Mouse (Mus musculus) MEL (cell line): ENCODE measurements at regions not wholly inside any gene's neighbourhood (a gene's known extent, or its start where the extent isn't known, plus 50 kb on each side); places are given as distances from the start of the nearest gene placed in this dataset.

Experiments
- CHD2 ChIP-seq: IDR thresholded peaks from 2 replicates; pipeline ENCODE4 v1.6.1; 2011; ENCODE audit warnings: low read length, improper control_type of control experiment
- CTCF ChIP-seq, 3 experiments: IDR thresholded peaks in 2 of 3; conservative IDR thresholded peaks in 1 of 3; 2 replicates each; pipeline ENCODE4 v1.5.1; 2011 to 2012; ENCODE audit warnings: low read length in 3 of 3, low read depth in 2 of 3, mild to moderate bottlenecking in 2 of 3, improper control_type of control experiment in 1 of 3, inconsistent platforms in 1 of 3, mixed read lengths in 1 of 3, moderate library complexity in 1 of 3; ENCODE audit not compliant: control insufficient read depth in 1 of 3, insufficient read depth in 1 of 3, poor library complexity in 1 of 3, severe bottlenecking in 1 of 3
- E2F4 ChIP-seq: IDR thresholded peaks from 2 replicates; pipeline ENCODE4 v1.6.1; 2011; ENCODE audit warnings: low read depth, low read length, improper control_type of control experiment, borderline replicate concordance
- EP300 ChIP-seq, 2 experiments: IDR thresholded peaks; 2 replicates each; pipeline ENCODE4 v1.6.1; 2011; ENCODE audit warnings: improper control_type of control experiment in 2 of 2, low read length in 2 of 2, low read depth in 1 of 2, mild to moderate bottlenecking in 1 of 2
- ETS1 ChIP-seq: IDR thresholded peaks from 2 replicates; pipeline ENCODE4 v1.6.1; 2012; ENCODE audit warnings: low read depth, mild to moderate bottlenecking, inconsistent platforms, low read length, improper control_type of control experiment, moderate library complexity
- MYB ChIP-seq: IDR thresholded peaks from 2 replicates; pipeline ENCODE4 v1.6.1; 2011; ENCODE audit warnings: mild to moderate bottlenecking, low read depth, low read length, improper control_type of control experiment
- NELFE ChIP-seq: IDR thresholded peaks from 2 replicates; pipeline ENCODE4 v1.6.1; 2011; ENCODE audit warnings: low read depth, low read length, improper control_type of control experiment
- NRF1 ChIP-seq: IDR thresholded peaks from 2 replicates; pipeline ENCODE4 v1.6.1; 2014; ENCODE audit warnings: low read depth, mild to moderate bottlenecking, inconsistent platforms, low read length, improper control_type of control experiment, moderate library complexity; ENCODE audit not compliant: poor library complexity, insufficient read depth, severe bottlenecking
- POLR2A ChIP-seq, 2 experiments: IDR thresholded peaks; 2 replicates each; pipeline ENCODE4 v1.6.1; 2011 to 2012; ENCODE audit warnings: low read length in 2 of 2, mild to moderate bottlenecking in 2 of 2, control low read depth in 1 of 2, improper control_type of control experiment in 1 of 2, low read depth in 1 of 2, moderate library complexity in 1 of 2; ENCODE audit not compliant: control insufficient read depth in 1 of 2, insufficient read depth in 1 of 2, poor library complexity in 1 of 2
- SMC3 ChIP-seq: IDR thresholded peaks from 2 replicates; pipeline ENCODE4 v1.6.1; 2011; ENCODE audit warnings: low read depth, low read length, improper control_type of control experiment
- USF1 ChIP-seq: IDR thresholded peaks from 2 replicates; pipeline ENCODE4 v1.6.1; 2014; ENCODE audit warnings: low read depth, mild to moderate bottlenecking, inconsistent platforms, low read length, improper control_type of control experiment, moderate library complexity

DNA sequence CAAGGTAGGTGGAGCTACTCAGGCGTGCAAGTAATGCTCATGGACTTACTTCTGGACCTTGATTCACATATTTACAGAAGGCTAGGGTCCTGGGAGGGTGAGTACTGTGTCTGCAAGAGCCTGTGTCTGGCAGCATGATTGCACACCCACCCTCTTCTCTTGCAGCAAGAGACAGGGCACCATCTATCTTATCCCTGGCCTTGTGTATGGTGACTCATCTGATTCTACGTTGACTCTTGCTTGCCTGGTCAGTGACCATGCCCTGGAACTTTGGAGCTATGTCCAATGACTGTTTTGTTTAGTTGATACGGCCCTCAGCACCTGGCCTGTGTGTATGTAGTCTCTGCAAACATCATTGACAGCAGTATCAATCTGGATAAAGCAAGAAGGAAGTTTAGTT, 148.3 kb upstream of the Adam6b start:
- TF ChIP-seq NELFE (no peak), CTCF (IDR thresholded peaks at IDR 0.05 in 2 of 3, conservative IDR thresholded peaks at IDR 0.05 in 1 of 3; ENCODE audit: control insufficient read depth in 1 of 3, insufficient read depth in 1 of 3, low read depth in 2 of 3, low read length in 3 of 3, poor library complexity in 1 of 3, severe bottlenecking in 1 of 3) (no peak), MYB (no peak), POLR2A (IDR thresholded peaks at IDR 0.05; ENCODE audit: control insufficient read depth in 1 of 2, insufficient read depth in 1 of 2, low read depth in 1 of 2, low read length in 2 of 2, poor library complexity in 1 of 2) (no peak), USF1 (no peak), ETS1 (no peak), NRF1 (no peak), SMC3 (no peak), CHD2 (no peak), EP300 (IDR thresholded peaks at IDR 0.05; ENCODE audit: low read depth in 1 of 2, low read length in 2 of 2) (no peak), E2F4 (no peak)
